9 mouse cellular contexts compared by ENCODE assay signal in the genomic region with DNA sequence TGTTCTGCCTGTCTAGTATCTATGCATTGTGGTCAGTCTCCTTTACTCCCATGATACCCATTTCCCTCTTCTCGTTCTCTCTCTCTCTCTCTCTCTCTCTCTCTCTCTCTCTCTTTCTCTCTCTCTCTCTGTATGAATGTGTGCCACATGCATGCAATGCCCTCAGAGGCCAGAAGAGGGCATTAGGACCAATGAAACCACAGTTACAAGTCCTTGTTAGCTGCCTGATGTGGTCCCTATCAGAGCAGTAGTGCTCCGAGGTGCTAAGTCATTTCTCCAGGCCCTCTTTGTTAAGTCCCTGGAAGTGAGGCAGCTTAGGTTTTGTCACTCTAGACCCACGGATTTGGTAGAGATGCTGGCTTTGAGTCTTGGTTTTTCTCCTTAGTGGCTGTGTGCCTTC.
DNase-seq lines count a peak whose midpoint lies in the region; ATAC-seq and TF ChIP-seq lines count a peak whose summit lies in the region.
"Had no signal": no experiment of that assay in that cellular context is flagged by ENCODE, and none has a peak within 500 bp of the region (broad histone marks: within the 10 kb centered on the region; RNA-seq: fewer than 3 reads in every experiment).

No protein-coding gene starts in this region.

- DNase-seq in heart, adult 2 months, result no peak
- no peak for DNase-seq in heart, embryonic 10.5 days (ENCODE audit: low spot score)
- peak; percentile 50 for DNase-seq in midbrain, embryonic 14.5 days
- DNase-seq in embryo, embryonic 10 days (ENCODE audit: low spot score), result peak; percentile 74
- DNase-seq in retina, embryonic 14.5 days (ENCODE audit: low spot score), result peak; percentile 51
- no peak for DNase-seq in layer of hippocampus, postnatal 25 days (ENCODE audit: extremely low spot score in 1 of 2, low spot score in 1 of 2)
- no peak for DNase-seq in thymus, adult 2 months

- no peaks in the 10 kb centered on the region for H3K36me3 ChIP-seq in heart, adult 2 months (ENCODE audit: control insufficient read depth, insufficient read depth, low read length)
- H3K36me3 ChIP-seq in heart, embryonic 10.5 days, result no peaks in the 10 kb centered on the region
- H3K36me3 ChIP-seq in midbrain, embryonic 14.5 days (ENCODE audit: control insufficient read depth, insufficient read depth, low read length), result no peaks in the 10 kb centered on the region
- H3K36me3 ChIP-seq in midbrain, embryonic 15.5 days (replicated peaks), result no peaks in the 10 kb centered on the region
- H3K36me3 ChIP-seq in thymus, adult 2 months (ENCODE audit: control insufficient read depth, insufficient read depth, low read length), result no peaks in the 10 kb centered on the region

- no peak for TF ChIP-seq EP300 in heart, adult 2 months (IDR thresholded peaks at IDR 0.05; ENCODE audit: insufficient read depth, low read depth, low read length)

- TF ChIP-seq CTCF in heart, adult 2 months (IDR thresholded peaks at IDR 0.05), result peak; percentile 47
- no peak for TF ChIP-seq CTCF in thymus, adult 2 months (IDR thresholded peaks at IDR 0.05; ENCODE audit: borderline replicate concordance, control insufficient read depth, extremely low read depth, insufficient read depth, low read length, poor library complexity)

- intact Hi-C loops in heart, adult 2 months (cut with DNase I), result no loop called here

- peaks cover 1% of the 10 kb centered on the region; the same call in 1 of the 2 replicates for H3K4me1 ChIP-seq in heart, adult 2 months (ENCODE audit: control insufficient read depth, insufficient read depth, low read length)
- peaks cover 16% of the 10 kb centered on the region for H3K4me1 ChIP-seq in heart, embryonic 10.5 days
- no peaks in the 10 kb centered on the region for H3K4me1 ChIP-seq in midbrain, embryonic 14.5 days (ENCODE audit: control insufficient read depth, insufficient read depth, low read length)
- no peaks in the 10 kb centered on the region for H3K4me1 ChIP-seq in midbrain, embryonic 15.5 days
- no peaks in the 10 kb centered on the region for H3K4me1 ChIP-seq in thymus, adult 2 months (replicated peaks; ENCODE audit: control insufficient read depth, insufficient read depth, low read length)

- no peaks in the 10 kb centered on the region for H3K27me3 ChIP-seq in heart, adult 2 months (ENCODE audit: control insufficient read depth, insufficient read depth, low read length)
- no peaks in the 10 kb centered on the region; the same call in none of the 2 replicates for H3K27me3 ChIP-seq in heart, embryonic 10.5 days (ENCODE audit: insufficient read depth, poor library complexity, severe bottlenecking)
- no peaks in the 10 kb centered on the region for H3K27me3 ChIP-seq in midbrain, embryonic 14.5 days (ENCODE audit: control insufficient read depth, insufficient read depth, low read length)
- no peaks in the 10 kb centered on the region for H3K27me3 ChIP-seq in midbrain, embryonic 15.5 days (replicated peaks)
- H3K27me3 ChIP-seq in thymus, adult 2 months (ENCODE audit: control insufficient read depth, insufficient read depth, low read length), result no peaks in the 10 kb centered on the region

- no peak overlapping the region for H3K9ac ChIP-seq in heart, adult 2 months (ENCODE audit: low read depth, low read length)
- H3K9ac ChIP-seq in midbrain, embryonic 14.5 days (replicated peaks; ENCODE audit: low read length), result no peak overlapping the region
- H3K9ac ChIP-seq in midbrain, embryonic 15.5 days, result no peak overlapping the region

- H3K9me3 ChIP-seq in heart, embryonic 10.5 days, result no peaks in the 10 kb centered on the region
- no peaks in the 10 kb centered on the region for H3K9me3 ChIP-seq in midbrain, embryonic 14.5 days (ENCODE audit: control insufficient read depth, low read length)
- no peaks in the 10 kb centered on the region for H3K9me3 ChIP-seq in midbrain, embryonic 15.5 days

- no peak overlapping the region for H3K4me2 ChIP-seq in midbrain, embryonic 14.5 days (ENCODE audit: low read length)
- H3K4me2 ChIP-seq in midbrain, embryonic 15.5 days, result no peak overlapping the region

- no peaks in the 10 kb centered on the region for H3K79me2 ChIP-seq in heart, adult 2 months (replicated peaks; ENCODE audit: control insufficient read depth, insufficient read depth, low read length)

- no peak for ATAC-seq in midbrain, embryonic 14.5 days (ENCODE audit: low FRiP score, low TSS enrichment)
- ATAC-seq in midbrain, embryonic 15.5 days (replicated peaks), result no peak

- H3K4me3 ChIP-seq in heart, adult 2 months, result no peak overlapping the region
- H3K4me3 ChIP-seq in heart, embryonic 10.5 days, result no peak overlapping the region
- no peak overlapping the region for H3K4me3 ChIP-seq in midbrain, embryonic 14.5 days (replicated peaks; ENCODE audit: low read depth, low read length)
- no peak overlapping the region for H3K4me3 ChIP-seq in midbrain, embryonic 15.5 days
- H3K4me3 ChIP-seq in thymus, adult 2 months (ENCODE audit: control insufficient read depth, insufficient read depth, low read length), result no peak overlapping the region
- H3K4me3 ChIP-seq: erythroblast, embryonic 14.5 days had no signal

- no peak for TF ChIP-seq POLR2A in heart, adult 2 months (IDR thresholded peaks at IDR 0.05; ENCODE audit: insufficient read depth, low read depth, low read length)
- TF ChIP-seq POLR2A in thymus, adult 2 months (IDR thresholded peaks at IDR 0.05; ENCODE audit: control insufficient read depth, extremely low read depth, insufficient read depth, low read length, poor library complexity), result no peak

- H3K27ac ChIP-seq in heart, adult 2 months, result no peak overlapping the region
- no peak overlapping the region for H3K27ac ChIP-seq in heart, embryonic 10.5 days
- no peak overlapping the region for H3K27ac ChIP-seq in midbrain, embryonic 14.5 days (replicated peaks; ENCODE audit: low read depth, low read length)
- no peak overlapping the region for H3K27ac ChIP-seq in midbrain, embryonic 15.5 days
- H3K27ac ChIP-seq in thymus, adult 2 months (ENCODE audit: control insufficient read depth, insufficient read depth, low read length), result no peak overlapping the region

- 29% methylated on average over 3 of the region's 3 CpGs for WGBS in heart, adult 2 months
- 36% methylated on average over 3 of the region's 3 CpGs for WGBS in heart, embryonic 10.5 days
- WGBS in midbrain, embryonic 14.5 days, result 31% methylated on average over 3 of the region's 3 CpGs
- WGBS in midbrain, embryonic 15.5 days, result 27% methylated on average over 3 of the region's 3 CpGs
- WGBS in thymus, adult 2 months, result 23% methylated on average over 3 of the region's 3 CpGs

Comparison
In these comparisons a context has a peak if more than half of its experiments do, and no peak if none do; other contexts are left out.
1. DNase-seq: peak in midbrain, embryonic 14.5 days (single experiment), embryo, embryonic 10 days (single experiment) and retina, embryonic 14.5 days (single experiment); none in heart, adult 2 months (0 of 2), heart, embryonic 10.5 days (single experiment), layer of hippocampus, postnatal 25 days (0 of 2) and thymus, adult 2 months (single experiment).